ENCODE assay signal across 9 mouse cellular contexts in genomic region chr11:20031536-20031935, GRCm38 (mm10).
DNase-seq lines count a peak whose midpoint lies in the region; ATAC-seq and TF ChIP-seq lines count a peak whose summit lies in the region.
"Had no signal": no experiment of that assay in that cellular context is flagged by ENCODE, and none has a peak within 500 bp of the region (broad histone marks: within the 10 kb centered on the region; RNA-seq: fewer than 3 reads in every experiment).

No protein-coding gene starts in this region.

- TF ChIP-seq EP300 in heart, postnatal 0 days (IDR thresholded peaks at IDR 0.05; ENCODE audit: low read depth) = no peak

- 36% methylated on average over 8 of the region's 8 CpGs for WGBS in heart, postnatal 0 days
- WGBS in heart, embryonic 11.5 days (ENCODE audit: insufficient replicate concordance) = 31% methylated on average over 8 of the region's 8 CpGs
- WGBS in neural tube, embryonic 11.5 days = 43% methylated on average over 8 of the region's 8 CpGs

- intact Hi-C loops in left cerebral cortex, postnatal 14 days (cut with DNase I) = no loop called here

- no peak overlapping the region for H3K9ac ChIP-seq in heart, postnatal 0 days (replicated peaks; ENCODE audit: low read depth, low read length)
- no peak overlapping the region for H3K9ac ChIP-seq in heart, embryonic 11.5 days (ENCODE audit: low read depth, low read length)
- H3K9ac ChIP-seq in neural tube, embryonic 11.5 days (ENCODE audit: low read length) = no peak overlapping the region
- H3K9ac ChIP-seq: embryonic facial prominence, embryonic 13.5 days had no signal

- ATAC-seq in heart, postnatal 0 days (ENCODE audit: insufficient read depth, low read depth) = no peak
- no peak for ATAC-seq in heart, embryonic 11.5 days (replicated peaks; ENCODE audit: insufficient number of reproducible peaks, low FRiP score, low TSS enrichment)
- ATAC-seq in neural tube, embryonic 11.5 days (ENCODE audit: insufficient read depth, low FRiP score, low TSS enrichment) = no peak
- ATAC-seq in megakaryocyte, adult 5-6 weeks (ENCODE audit: poor library complexity, severe bottlenecking) = no peak; the same call in 1 of the 2 replicates

- no peaks in the 10 kb centered on the region for H3K4me1 ChIP-seq in heart, postnatal 0 days (ENCODE audit: control insufficient read depth, insufficient read depth)
- no peaks in the 10 kb centered on the region for H3K4me1 ChIP-seq in heart, embryonic 11.5 days (ENCODE audit: control insufficient read depth, insufficient read depth, low read length)
- H3K4me1 ChIP-seq in neural tube, embryonic 11.5 days (ENCODE audit: control insufficient read depth, insufficient read depth, low read length) = no peaks in the 10 kb centered on the region

- no peaks in the 10 kb centered on the region for H3K36me3 ChIP-seq in heart, postnatal 0 days (replicated peaks; ENCODE audit: control insufficient read depth, insufficient read depth, low read length)
- H3K36me3 ChIP-seq in heart, embryonic 11.5 days (ENCODE audit: control insufficient read depth, insufficient read depth, low read length) = no peaks in the 10 kb centered on the region; the same call in 1 of the 2 replicates
- no peaks in the 10 kb centered on the region for H3K36me3 ChIP-seq in neural tube, embryonic 11.5 days (ENCODE audit: control insufficient read depth, insufficient read depth, low read length)
- H3K36me3 ChIP-seq: embryonic facial prominence, embryonic 13.5 days had no signal

- peak; percentile 62 for TF ChIP-seq CTCF in heart, postnatal 0 days (IDR thresholded peaks at IDR 0.05; ENCODE audit: low read depth)

- H3K4me3 ChIP-seq in heart, postnatal 0 days (ENCODE audit: low read depth, low read length) = no peak overlapping the region
- H3K4me3 ChIP-seq in heart, embryonic 11.5 days (ENCODE audit: low read depth, low read length) = no peak overlapping the region
- H3K4me3 ChIP-seq in neural tube, embryonic 11.5 days (ENCODE audit: low read depth, low read length) = no peak overlapping the region
- H3K4me3 ChIP-seq: embryonic facial prominence, embryonic 13.5 days had no signal

- no peaks in the 10 kb centered on the region for H3K9me3 ChIP-seq in heart, postnatal 0 days (replicated peaks; ENCODE audit: control insufficient read depth, low read length)
- no peaks in the 10 kb centered on the region for H3K9me3 ChIP-seq in heart, embryonic 11.5 days (replicated peaks; ENCODE audit: control insufficient read depth, low read length)
- no peaks in the 10 kb centered on the region for H3K9me3 ChIP-seq in neural tube, embryonic 11.5 days (ENCODE audit: control insufficient read depth, low read length)

- DNase-seq in heart, postnatal 0 days (ENCODE audit: low spot score) = no peak
- DNase-seq in CD4-positive helper T cell, adult 2 months (ENCODE audit: low read depth, low spot score) = peak; percentile 52
- DNase-seq in WW6 (ENCODE audit: low read depth, low spot score) = peak; percentile 74
- DNase-seq in heart, postnatal 4 days = peak; percentile 62
- peak; percentile 64 for DNase-seq in neural tube, embryonic 11.5 days (ENCODE audit: low spot score)
- DNase-seq in left cerebral cortex, postnatal 14 days (ENCODE audit: low spot score in 2 of 2) = no peak

- H3K4me2 ChIP-seq in heart, postnatal 0 days (ENCODE audit: low read depth, low read length) = no peak overlapping the region
- H3K4me2 ChIP-seq in heart, embryonic 11.5 days = no peak overlapping the region
- no peak overlapping the region for H3K4me2 ChIP-seq in neural tube, embryonic 11.5 days (ENCODE audit: low read depth)
- H3K4me2 ChIP-seq: embryonic facial prominence, embryonic 13.5 days had no signal

- no peaks in the 10 kb centered on the region for H3K27me3 ChIP-seq in heart, postnatal 0 days (ENCODE audit: control insufficient read depth, insufficient read depth, low read length)
- H3K27me3 ChIP-seq in heart, embryonic 11.5 days (ENCODE audit: control insufficient read depth, insufficient read depth, low read length) = no peaks in the 10 kb centered on the region
- no peaks in the 10 kb centered on the region for H3K27me3 ChIP-seq in neural tube, embryonic 11.5 days (ENCODE audit: control insufficient read depth, insufficient read depth, low read length)
- H3K27me3 ChIP-seq: embryonic facial prominence, embryonic 13.5 days had no signal

- H3K27ac ChIP-seq in heart, postnatal 0 days (ENCODE audit: low read depth) = no peak overlapping the region
- H3K27ac ChIP-seq in heart, embryonic 11.5 days (ENCODE audit: low read depth, low read length) = no peak overlapping the region
- H3K27ac ChIP-seq in neural tube, embryonic 11.5 days (ENCODE audit: low read depth, low read length) = no peak overlapping the region
- H3K27ac ChIP-seq: embryonic facial prominence, embryonic 13.5 days had no signal

Comparison
In these comparisons a context has a peak if more than half of its experiments do, and no peak if none do; other contexts are left out.
1. DNase-seq: peak in CD4-positive helper T cell, adult 2 months (single experiment), WW6 (single experiment), heart, postnatal 4 days (single experiment) and neural tube, embryonic 11.5 days (single experiment); none in heart, postnatal 0 days (single experiment) and left cerebral cortex, postnatal 14 days (0 of 2).